Mouse (Mus musculus): Measurements from ENCODE around the gene Rere. TPM values are rescaled to one million over a fixed set of nuclear protein-coding genes. Genes with fewer than 3 reads are reported as not detected.

The Rere gene
- total and polyA plus RNA-seq, 3 experiments, result 4.1 to 31.8 TPM; not detected in 1

DNA sequence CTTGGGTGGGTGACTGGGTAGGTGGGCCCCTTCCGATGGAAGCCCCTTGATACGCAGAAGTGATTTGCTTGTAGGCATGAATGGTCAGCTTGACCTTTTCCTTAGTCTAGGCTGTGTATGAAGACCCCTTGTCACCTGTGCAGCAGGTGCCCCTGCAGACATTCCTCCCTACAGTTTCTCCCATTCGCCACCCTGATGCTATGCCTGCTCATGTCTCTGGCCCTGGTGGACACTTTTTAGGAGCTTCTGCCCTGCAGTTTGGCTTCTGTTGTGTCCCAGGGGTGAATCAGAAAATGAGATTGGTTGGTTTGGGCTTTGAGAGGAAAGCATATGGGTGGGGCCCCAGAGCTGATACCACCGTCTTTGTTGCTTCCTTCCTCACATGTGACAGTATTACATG lies 343.5 kb downstream of the Rere start:
- Histone ChIP-seq H3K27ac (ENCODE audit: control insufficient read depth, low read depth, low read length) (no peak overlapping the region), H3K36me3 (ENCODE audit: control insufficient read depth in 1 of 2, insufficient read depth in 2 of 2, low read length in 2 of 2) (no peaks in the 10 kb centered on the region), H3K4me1 (ENCODE audit: control insufficient read depth in 1 of 2, insufficient read depth in 2 of 2, low read length in 2 of 2) (no peaks in the 10 kb centered on the region; a peak in 1 of 4 replicates), H3K9ac (ENCODE audit: control insufficient read depth, low read depth, low read length, poor library complexity, severe bottlenecking) (no peak overlapping the region), H3K9me3 (replicated peaks; ENCODE audit: insufficient read depth, low read length) (no peaks in the 10 kb centered on the region), H3K4me3 (ENCODE audit: control insufficient read depth in 1 of 2, insufficient read depth in 1 of 2, low read depth in 2 of 2, low read length in 2 of 2) (no peak overlapping the region), H3K79me2 (ENCODE audit: control insufficient read depth, insufficient read depth, low read length, poor library complexity) (no peaks in the 10 kb centered on the region), H3K27me3 (ENCODE audit: control insufficient read depth in 1 of 2, insufficient read depth in 2 of 2, low read length in 2 of 2) (no peaks in the 10 kb centered on the region)
- no peak for DNase-seq (ENCODE audit: low read depth, low spot score)
- TF ChIP-seq E2F4 (IDR thresholded peaks at IDR 0.05; ENCODE audit: borderline replicate concordance, low read depth, low read length) (no peak), MXI1 (IDR thresholded peaks at IDR 0.05; ENCODE audit: low read depth, low read length) (no peak), POLR2AphosphoS2 (IDR thresholded peaks at IDR 0.05; ENCODE audit: low read length) (no peak), GABPA (IDR thresholded peaks at IDR 0.05; ENCODE audit: low read depth, low read length) (no peak), JUND (IDR thresholded peaks at IDR 0.05; ENCODE audit: low read depth, low read length) (no peak)

DNA sequence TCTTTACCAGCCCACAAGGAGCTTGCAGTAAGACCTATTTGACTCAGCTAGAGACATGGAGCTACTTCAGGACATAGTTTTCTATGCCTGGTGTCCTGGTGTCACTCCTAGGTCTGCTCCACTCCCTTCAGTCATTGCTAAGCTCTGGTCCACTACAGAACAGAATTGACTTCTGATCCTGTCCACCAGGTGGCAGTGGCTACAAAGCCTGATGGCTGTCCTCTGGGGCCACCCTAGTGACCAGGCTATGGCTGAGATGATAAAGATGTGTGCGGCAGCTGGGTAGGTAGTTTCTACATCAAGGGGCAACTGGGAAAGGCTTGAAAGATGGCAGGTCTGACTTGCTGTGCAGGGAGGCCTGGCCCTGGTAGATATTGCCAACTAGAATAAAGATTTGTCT lies 344.0 kb downstream of the Rere start:
- Histone ChIP-seq H3K27ac (ENCODE audit: control insufficient read depth, low read depth, low read length) (no peak overlapping the region), H3K4me3 (ENCODE audit: control insufficient read depth in 1 of 2, insufficient read depth in 1 of 2, low read depth in 2 of 2, low read length in 2 of 2) (no peak overlapping the region), H3K36me3 (ENCODE audit: control insufficient read depth in 1 of 2, insufficient read depth in 2 of 2, low read length in 2 of 2) (no peaks in the 10 kb centered on the region), H3K79me2 (ENCODE audit: control insufficient read depth, insufficient read depth, low read length, poor library complexity) (no peaks in the 10 kb centered on the region), H3K4me1 (ENCODE audit: control insufficient read depth in 1 of 2, insufficient read depth in 2 of 2, low read length in 2 of 2) (no peaks in the 10 kb centered on the region; a peak in 1 of 4 replicates), H3K9me3 (replicated peaks; ENCODE audit: insufficient read depth, low read length) (no peaks in the 10 kb centered on the region), H3K9ac (ENCODE audit: control insufficient read depth, low read depth, low read length, poor library complexity, severe bottlenecking) (no peak overlapping the region), H3K27me3 (ENCODE audit: control insufficient read depth in 1 of 2, insufficient read depth in 2 of 2, low read length in 2 of 2) (no peaks in the 10 kb centered on the region)
- peak; percentile 62 for DNase-seq (ENCODE audit: low read depth, low spot score)
- peak; percentile 46 for TF ChIP-seq ZC3H11A (IDR thresholded peaks at IDR 0.05; ENCODE audit: low read depth, low read length)
- TF ChIP-seq POLR2AphosphoS2 (IDR thresholded peaks at IDR 0.05; ENCODE audit: low read length), result no peak
- no peak for TF ChIP-seq MEF2A (IDR thresholded peaks at IDR 0.05; ENCODE audit: extremely low read depth, insufficient replicate concordance, low read depth, low read length, poor library complexity, severe bottlenecking)
- peak; percentile 66 to 74 (median 69) for TF ChIP-seq CTCF (IDR thresholded peaks at IDR 0.05 in 2 of 3, conservative IDR thresholded peaks at IDR 0.05 in 1 of 3; ENCODE audit: control insufficient read depth in 1 of 3, insufficient read depth in 1 of 3, low read depth in 2 of 3, low read length in 3 of 3, poor library complexity in 1 of 3, severe bottlenecking in 1 of 3)
- TF ChIP-seq RAD21 (IDR thresholded peaks at IDR 0.05; ENCODE audit: low read depth, low read length), result peak; percentile 46
- TF ChIP-seq SMC3 (IDR thresholded peaks at IDR 0.05; ENCODE audit: low read depth, low read length), result peak; percentile 69

DNA sequence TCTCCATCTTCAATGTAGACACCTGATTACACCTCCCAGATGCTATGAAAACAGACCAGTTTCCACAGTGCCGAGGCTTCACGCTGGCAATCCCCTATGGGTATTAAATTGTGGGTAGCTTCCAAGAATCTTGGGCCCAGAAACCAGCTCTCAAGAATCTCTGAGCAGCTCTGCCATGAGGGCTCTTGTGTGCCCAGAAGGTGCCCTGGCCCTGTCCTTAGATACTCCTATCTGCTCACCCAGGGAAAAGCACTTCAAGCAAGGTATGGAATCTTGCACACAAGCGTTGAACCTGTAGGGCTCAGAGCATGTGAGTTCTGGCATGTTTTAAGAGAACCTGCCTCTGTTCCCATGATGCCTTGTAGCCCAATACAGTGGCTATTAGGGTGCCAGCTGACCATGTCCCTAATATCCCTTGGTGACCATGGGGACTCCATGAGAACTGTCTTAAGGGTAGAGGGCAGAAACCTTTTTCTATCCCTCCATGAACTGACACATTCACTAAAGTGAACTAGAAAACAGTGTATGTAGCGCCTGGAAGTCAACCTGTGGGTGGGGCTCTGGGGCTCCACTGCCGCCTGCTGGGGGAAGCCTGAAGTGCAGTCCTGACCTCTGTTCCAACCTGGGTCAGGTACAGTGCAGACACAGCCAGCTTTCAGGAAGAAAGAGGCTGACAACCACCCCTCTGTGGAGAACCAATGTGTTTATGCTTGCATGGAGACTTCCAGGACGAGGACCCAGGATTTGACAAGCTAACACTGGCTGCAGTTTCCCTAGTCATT lies 344.7 kb downstream of the Rere start:
- H3K79me2 ChIP-seq (ENCODE audit: control insufficient read depth, insufficient read depth, low read length, poor library complexity), result no peaks in the 10 kb centered on the region
- H3K9ac ChIP-seq (ENCODE audit: control insufficient read depth, low read depth, low read length, poor library complexity, severe bottlenecking), result no peak overlapping the region
- no peak overlapping the region for H3K4me3 ChIP-seq (ENCODE audit: control insufficient read depth in 1 of 2, insufficient read depth in 1 of 2, low read depth in 2 of 2, low read length in 2 of 2)
- H3K9me3 ChIP-seq (replicated peaks; ENCODE audit: insufficient read depth, low read length), result no peaks in the 10 kb centered on the region
- H3K36me3 ChIP-seq (ENCODE audit: control insufficient read depth in 1 of 2, insufficient read depth in 2 of 2, low read length in 2 of 2), result no peaks in the 10 kb centered on the region
- H3K27ac ChIP-seq (ENCODE audit: control insufficient read depth, low read depth, low read length), result no peak overlapping the region
- DNase-seq (ENCODE audit: low read depth, low spot score), result peak; percentile 72
- 0 out of 4 replicates have a peak, but pooled peaks cover 0 to 1% of the 10 kb centered on the region in 2 experiments for H3K27me3 ChIP-seq (ENCODE audit: control insufficient read depth in 1 of 2, insufficient read depth in 2 of 2, low read length in 2 of 2)
- TF ChIP-seq CTCF (IDR thresholded peaks at IDR 0.05 in 2 of 3, conservative IDR thresholded peaks at IDR 0.05 in 1 of 3; ENCODE audit: control insufficient read depth in 1 of 3, insufficient read depth in 1 of 3, low read depth in 2 of 3, low read length in 3 of 3, poor library complexity in 1 of 3, severe bottlenecking in 1 of 3) (peak; percentile 93 to 96 (median 96)), RCOR1 (IDR thresholded peaks at IDR 0.05; ENCODE audit: low read depth, low read length) (no peak), ZC3H11A (IDR thresholded peaks at IDR 0.05; ENCODE audit: low read depth, low read length) (peak; percentile 85), RAD21 (IDR thresholded peaks at IDR 0.05; ENCODE audit: low read depth, low read length) (peak; percentile 86), SMC3 (IDR thresholded peaks at IDR 0.05; ENCODE audit: low read depth, low read length) (peak; percentile 93)
- H3K4me1 ChIP-seq (ENCODE audit: control insufficient read depth in 1 of 2, insufficient read depth in 2 of 2, low read length in 2 of 2), result no peaks in the 10 kb centered on the region; a peak in 1 of 4 replicates

Data from MEL (cell line).